Mouse (Mus musculus): Measurements from ENCODE around the gene Kcnj14. TPM values are rescaled to one million over a fixed set of nuclear protein-coding genes. Genes with fewer than 3 reads are reported as not detected.

The Kcnj14 gene
- polyA plus RNA-seq (2012; rRNA removed; ENCODE audit: low replicate concordance): 4.8 and 9.6 TPM in 2 replicates

DNA sequence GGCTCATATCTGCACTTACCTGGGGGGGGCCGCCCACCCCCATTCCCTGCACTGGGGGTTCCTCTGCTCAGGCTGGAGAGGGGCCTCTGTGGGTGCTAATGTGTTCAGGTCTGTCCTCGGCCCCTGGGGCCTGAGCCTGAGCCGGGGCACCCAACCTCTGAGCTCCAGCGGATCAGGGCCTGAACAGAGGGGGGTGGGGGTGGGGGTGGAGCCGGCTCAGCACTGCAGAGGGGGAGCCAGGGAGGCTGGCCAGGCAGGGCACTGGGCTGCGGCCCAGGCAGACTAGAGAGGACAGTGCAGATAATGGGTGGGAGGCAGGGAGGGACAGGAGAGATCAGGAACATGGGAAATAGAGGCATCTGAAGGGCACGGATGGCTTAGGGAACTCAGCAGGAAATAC lies at the start of gene Kcnj14:
TSS of gene Kcnj14 (minus strand) at position 185 of the 400 bp plus-strand sequence.

GRCm38 (mm10) chr7:45872624-45873023 lies 48.0 kb upstream of the Kcnj14 start, which contains the start of gene Kdelr1:
Gene Kdelr1 (plus strand): TSS chr7:45872772.

GRCm38 (mm10) chr7:45830427-45831127 lies 6.0 kb upstream of the Kcnj14 start, which contains the start of gene Grwd1:
Gene Grwd1 (minus strand): TSS chr7:45830944.

GRCm38 (mm10) chr7:45813787-45814779 lies 10.5 kb downstream of the Kcnj14 start, which contains the start of gene Cyth2:
Gene Cyth2 (minus strand): TSS chr7:45814581.

GRCm38 (mm10) chr7:45784524-45785372 lies 39.8 kb downstream of the Kcnj14 start, which contains the start of gene Sult2b1:
Gene Sult2b1 (minus strand): TSS chr7:45784669.

DNA sequence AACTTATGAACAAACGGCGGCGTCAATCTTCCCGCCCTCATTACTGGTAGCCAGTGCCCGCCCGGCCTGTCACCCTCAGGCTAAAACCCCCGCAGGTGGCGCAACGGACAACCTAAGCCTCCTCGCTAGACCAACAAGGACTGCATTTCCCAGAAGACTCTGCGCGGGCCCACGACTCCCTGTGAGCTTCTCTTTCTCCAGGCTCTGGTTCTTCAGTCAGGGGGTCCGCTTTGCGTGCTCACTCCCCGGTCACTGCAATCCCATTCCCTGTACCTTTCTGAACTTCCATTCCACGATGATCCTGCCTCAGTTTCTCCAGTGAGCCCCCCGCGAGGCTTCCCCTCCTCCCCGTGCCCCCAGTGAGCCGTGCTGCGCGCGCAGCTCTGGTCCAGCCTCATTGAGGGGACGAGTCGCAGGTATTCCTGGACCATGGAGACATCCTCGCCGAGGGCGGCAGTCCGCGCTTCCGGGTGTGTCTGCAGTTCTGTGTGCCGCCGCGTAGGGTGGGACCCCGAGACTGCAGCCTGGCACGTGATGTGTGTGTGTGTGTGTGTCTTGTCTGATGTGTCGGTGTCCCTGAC lies 41.0 kb downstream of the Kcnj14 start, which contains the start of gene Lmtk3:
TSS of gene Lmtk3 (plus strand) at position 228 of the 581 bp plus-strand sequence.

Other genes starting within 250 kb of the Kcnj14 start
- 0.67 and 0.88 TPM in 2 replicates for gene Fgf21, start 209.3 kb downstream of the Kcnj14 start, polyA plus RNA-seq (2012; rRNA removed; ENCODE audit: low replicate concordance)
- gene Fut1, start 207.5 kb downstream of the Kcnj14 start, polyA plus RNA-seq (2012; rRNA removed; ENCODE audit: low replicate concordance): 0.12 and 0.72 TPM in 2 replicates
- 0.49 and 0.54 TPM in 2 replicates for gene Izumo1, start 203.0 kb downstream of the Kcnj14 start, polyA plus RNA-seq (2012; rRNA removed; ENCODE audit: low replicate concordance)
- 32.4 and 54.6 TPM in 2 replicates for gene Rasip1, start 197.3 kb downstream of the Kcnj14 start, polyA plus RNA-seq (2012; rRNA removed; ENCODE audit: low replicate concordance)
- gene Mamstr, start 184.8 kb downstream of the Kcnj14 start, polyA plus RNA-seq (2012; rRNA removed; ENCODE audit: low replicate concordance): 5.6 and 22.3 TPM in 2 replicates
- 0.16 and 1.4 TPM in 2 replicates for gene Fut2, start 158.4 kb downstream of the Kcnj14 start, polyA plus RNA-seq (2012; rRNA removed; ENCODE audit: low replicate concordance)
- gene Ntn5, start 140.8 kb downstream of the Kcnj14 start, polyA plus RNA-seq (2012; rRNA removed; ENCODE audit: low replicate concordance): 0.72 and 2.4 TPM in 2 replicates
- 0.72 and 0.76 TPM in 2 replicates for gene Sec1, start 130.4 kb downstream of the Kcnj14 start, polyA plus RNA-seq (2012; rRNA removed; ENCODE audit: low replicate concordance)
- 14.2 and 17.5 TPM in 2 replicates for gene Car11, start 124.9 kb downstream of the Kcnj14 start, polyA plus RNA-seq (2012; rRNA removed; ENCODE audit: low replicate concordance)
- 57.0 and 110 TPM in 2 replicates for gene Dbp, start 119.7 kb downstream of the Kcnj14 start, polyA plus RNA-seq (2012; rRNA removed; ENCODE audit: low replicate concordance)
- 1,150 and 1,812 TPM in 2 replicates for gene Rpl18, start 109.3 kb downstream of the Kcnj14 start, polyA plus RNA-seq (2012; rRNA removed; ENCODE audit: low replicate concordance)
- gene Sphk2, start 106.8 kb downstream of the Kcnj14 start, polyA plus RNA-seq (2012; rRNA removed; ENCODE audit: low replicate concordance): 50.2 and 90.3 TPM in 2 replicates
- 1.9 and 3.4 TPM in 2 replicates for gene Fam83e, start 103.6 kb downstream of the Kcnj14 start, polyA plus RNA-seq (2012; rRNA removed; ENCODE audit: low replicate concordance)
- 0.29 and 0.37 TPM in 2 replicates for gene Spaca4, start 99.0 kb downstream of the Kcnj14 start, polyA plus RNA-seq (2012; rRNA removed; ENCODE audit: low replicate concordance)
- 3.9 and 7.3 TPM in 2 replicates for gene Lmtk3, start 41.0 kb downstream of the Kcnj14 start, polyA plus RNA-seq (2012; rRNA removed; ENCODE audit: low replicate concordance)
- 2.4 and 4.2 TPM in 2 replicates for gene Sult2b1, start 40.1 kb downstream of the Kcnj14 start, polyA plus RNA-seq (2012; rRNA removed; ENCODE audit: low replicate concordance)
- gene Cyth2, start 10.2 kb downstream of the Kcnj14 start, polyA plus RNA-seq (2012; rRNA removed; ENCODE audit: low replicate concordance): 30.1 and 42.3 TPM in 2 replicates
- gene Grwd1, start 6.2 kb upstream of the Kcnj14 start, polyA plus RNA-seq (2012; rRNA removed; ENCODE audit: low replicate concordance): 14.9 and 20.4 TPM in 2 replicates
- gene Kdelr1, start 48.0 kb upstream of the Kcnj14 start, polyA plus RNA-seq (2012; rRNA removed; ENCODE audit: low replicate concordance): 193 and 506 TPM in 2 replicates
- gene Grin2d, start 53.6 kb upstream of the Kcnj14 start, polyA plus RNA-seq (2012; rRNA removed; ENCODE audit: low replicate concordance): 1.3 and 3.6 TPM in 2 replicates
- 0.26 TPM in 1 of 2 replicates, not detected in the other for gene Syngr4, start 71.9 kb upstream of the Kcnj14 start, polyA plus RNA-seq (2012; rRNA removed; ENCODE audit: low replicate concordance)
- gene Tmem143, start 72.2 kb upstream of the Kcnj14 start, polyA plus RNA-seq (2012; rRNA removed; ENCODE audit: low replicate concordance): 138 and 156 TPM in 2 replicates
- 335 and 341 TPM in 2 replicates for gene Emp3, start 96.6 kb upstream of the Kcnj14 start, polyA plus RNA-seq (2012; rRNA removed; ENCODE audit: low replicate concordance)
- gene Ccdc114, start 99.3 kb upstream of the Kcnj14 start, polyA plus RNA-seq (2012; rRNA removed; ENCODE audit: low replicate concordance): 2.7 and 4.8 TPM in 2 replicates
- 0.24 and 0.51 TPM in 2 replicates for gene Abcc6, start 205.5 kb upstream of the Kcnj14 start, polyA plus RNA-seq (2012; rRNA removed; ENCODE audit: low replicate concordance)
- 30.0 and 41.1 TPM in 2 replicates for gene Nomo1, start 208.9 kb upstream of the Kcnj14 start, polyA plus RNA-seq (2012; rRNA removed; ENCODE audit: low replicate concordance)